Mouse (Mus musculus) megakaryocyte-erythroid progenitor cell, adult 5-6 weeks (primary cell): ENCODE data around the gene Zbtb5. TPM values are rescaled to one million over a fixed set of nuclear protein-coding genes. Genes with fewer than 3 reads are reported as not detected.

Source experiments
- total RNA-seq, 2 experiments: library from RNA; stranded (forward) in 1 of 2; stranded (reverse) in 1 of 2; fragments of 200-1000, 215-1000 nt in 1 of 2; fragments of >200 nt in 1 of 2; fragmentation: Nextera tagmentation in 1 of 2; gene quantifications; 2 replicates each; pipeline ENCODE4 v1.2.3; 2014 to 2017

Gene Zbtb5
- total RNA-seq, 2 experiments from 2014 or later, result 8.0 to 9.2 TPM

Other genes with a start within 250 kb of the Zbtb5 start
- 16.9 and 25.1 TPM in 2 replicates for gene Grhpr, start 31.0 kb downstream of the Zbtb5 start, total RNA-seq (2014; fragmentation: Nextera tagmentation)
- gene Grhpr, start 31.0 kb downstream of the Zbtb5 start, total RNA-seq (2017), result 13.7 and 21.5 TPM in 2 replicates
- 33.5 and 45.3 TPM in 2 replicates for gene Polr1e, start 6.2 kb upstream of the Zbtb5 start, total RNA-seq (2014; fragmentation: Nextera tagmentation)
- 79.9 and 110 TPM in 2 replicates for gene Polr1e, start 6.2 kb upstream of the Zbtb5 start, total RNA-seq (2017)
- 16.8 and 21.0 TPM in 2 replicates for gene Fbxo10, start 72.2 kb upstream of the Zbtb5 start, total RNA-seq (2014; fragmentation: Nextera tagmentation)
- 10.0 and 13.4 TPM in 2 replicates for gene Fbxo10, start 72.2 kb upstream of the Zbtb5 start, total RNA-seq (2017)
- gene Tomm5, start 95.7 kb upstream of the Zbtb5 start, total RNA-seq (2014; fragmentation: Nextera tagmentation), result 384 and 535 TPM in 2 replicates
- 267 and 394 TPM in 2 replicates for gene Tomm5, start 95.7 kb upstream of the Zbtb5 start, total RNA-seq (2017)
- 0.72 TPM in 1 of 2 replicates, not detected in the other for gene Frmpd1, start 172.5 kb upstream of the Zbtb5 start, total RNA-seq (2014; fragmentation: Nextera tagmentation)
- gene Frmpd1, start 172.5 kb upstream of the Zbtb5 start, total RNA-seq (2017), result 0.30 TPM in 1 of 2 replicates, not detected in the other